ENCODE assay signal across 7 mouse cellular contexts in the genomic region with DNA sequence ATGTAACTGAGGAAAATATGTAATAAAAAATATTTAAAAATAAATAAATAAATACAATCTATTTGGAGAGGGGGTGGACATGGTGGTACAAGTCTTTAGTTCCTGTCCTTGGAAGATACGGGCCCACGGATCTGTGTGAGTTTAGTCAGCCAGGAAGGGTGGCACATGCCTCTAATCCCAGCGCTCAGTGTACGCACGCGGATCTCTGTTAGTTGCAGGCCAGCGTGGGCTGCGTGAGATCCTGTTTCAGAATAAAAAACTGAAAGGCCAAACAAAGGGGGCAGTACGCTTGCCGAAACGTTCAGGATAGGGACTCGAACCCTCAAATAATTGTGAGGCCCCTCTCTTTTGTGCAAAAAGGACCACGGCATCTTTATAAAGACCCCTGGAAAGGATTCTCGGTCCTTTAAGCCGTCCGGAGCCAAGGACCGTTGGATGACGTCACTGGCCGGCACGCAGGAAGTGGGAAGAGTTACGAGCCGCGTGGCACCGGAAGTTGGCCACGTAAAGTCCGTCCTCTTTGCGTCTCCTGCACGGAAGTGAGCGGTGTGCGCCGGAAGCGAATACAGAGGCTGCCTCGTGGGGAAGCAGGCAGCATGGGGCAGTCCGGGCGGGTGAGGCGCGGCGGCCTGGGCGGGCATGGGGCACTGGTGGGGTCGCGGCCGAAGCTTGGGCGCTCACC. TPM values are rescaled to one million over a fixed set of nuclear protein-coding genes. Genes with fewer than 3 reads are reported as not detected.
DNase-seq lines count a peak whose midpoint lies in the region; ATAC-seq lines count a peak whose summit lies in the region.

A gene (plus strand): TSS at position 472 of the 682 bp plus-strand sequence.

- no peaks in the 10 kb centered on the region for H3K9me3 ChIP-seq in embryonic facial prominence, embryonic 12.5 days
- no peaks in the 10 kb centered on the region for H3K9me3 ChIP-seq in limb, embryonic 11.5 days (ENCODE audit: control insufficient read depth, low read length)
- H3K9me3 ChIP-seq in midbrain, embryonic 14.5 days (ENCODE audit: control insufficient read depth, low read length): no peaks in the 10 kb centered on the region

- peak within 1 kb of the TSS; percentile 85 for H3K9ac ChIP-seq in embryonic facial prominence, embryonic 12.5 days
- peak within 1 kb of the TSS; percentile 70 for H3K9ac ChIP-seq in limb, embryonic 11.5 days (ENCODE audit: low read length)
- peak within 1 kb of the TSS; percentile 73 for H3K9ac ChIP-seq in midbrain, embryonic 14.5 days (replicated peaks; ENCODE audit: low read length)

- H3K36me3 ChIP-seq in embryonic facial prominence, embryonic 12.5 days: peaks cover 35% of the 10 kb centered on the region
- H3K36me3 ChIP-seq in limb, embryonic 11.5 days (ENCODE audit: control insufficient read depth, insufficient read depth, low read length): peaks cover 26% of the 10 kb centered on the region
- H3K36me3 ChIP-seq in midbrain, embryonic 14.5 days (ENCODE audit: control insufficient read depth, insufficient read depth, low read length): peaks cover 36% of the 10 kb centered on the region

- DNase-seq in adrenal gland, postnatal 25 days: peak; percentile 93
- peak; percentile 100 for DNase-seq in heart, adult 11 months
- DNase-seq in kidney, adult 18-20 months: peak; percentile 96
- DNase-seq in limb, embryonic 11.5 days (ENCODE audit: low spot score): peak; percentile 96
- peak; percentile 98 for DNase-seq in midbrain, embryonic 14.5 days
- DNase-seq in spleen, adult 18-20 months: peak; percentile 89 to 90

- H3K4me3 ChIP-seq in embryonic facial prominence, embryonic 12.5 days: peak within 1 kb of the TSS; percentile 97
- peak within 1 kb of the TSS; percentile 79 for H3K4me3 ChIP-seq in limb, embryonic 11.5 days (ENCODE audit: low read depth, low read length)
- peak within 1 kb of the TSS; percentile 86 for H3K4me3 ChIP-seq in midbrain, embryonic 14.5 days (replicated peaks; ENCODE audit: low read depth, low read length)

- peaks cover 7% of the 10 kb centered on the region for H3K4me1 ChIP-seq in embryonic facial prominence, embryonic 12.5 days
- no peaks in the 10 kb centered on the region for H3K4me1 ChIP-seq in limb, embryonic 11.5 days (ENCODE audit: control insufficient read depth, insufficient read depth, low read length)
- no peaks in the 10 kb centered on the region for H3K4me1 ChIP-seq in midbrain, embryonic 14.5 days (ENCODE audit: control insufficient read depth, insufficient read depth, low read length)

- H3K27ac ChIP-seq in embryonic facial prominence, embryonic 12.5 days: peak within 1 kb of the TSS; percentile 93
- peak within 1 kb of the TSS; percentile 71; the same call in 1 of the 2 replicates for H3K27ac ChIP-seq in limb, embryonic 11.5 days (replicated peaks; ENCODE audit: low read depth, low read length)
- H3K27ac ChIP-seq in midbrain, embryonic 14.5 days (replicated peaks; ENCODE audit: low read depth, low read length): peak within 1 kb of the TSS; percentile 94

- ATAC-seq in embryonic facial prominence, embryonic 12.5 days (ENCODE audit: insufficient number of reproducible peaks, insufficient read depth, low FRiP score, low TSS enrichment): peak; percentile 95
- peak; percentile 92 for ATAC-seq in limb, embryonic 11.5 days (ENCODE audit: insufficient number of reproducible peaks, low FRiP score, low TSS enrichment, low read depth)
- ATAC-seq in midbrain, embryonic 14.5 days (ENCODE audit: low FRiP score, low TSS enrichment): peak; percentile 95

- H3K4me2 ChIP-seq in embryonic facial prominence, embryonic 12.5 days (replicated peaks): peak within 1 kb of the TSS; percentile 85
- H3K4me2 ChIP-seq in limb, embryonic 11.5 days (ENCODE audit: low read depth, severe bottlenecking): peak within 1 kb of the TSS; percentile 36
- peak within 1 kb of the TSS; percentile 87 for H3K4me2 ChIP-seq in midbrain, embryonic 14.5 days (ENCODE audit: low read length)

- H3K27me3 ChIP-seq in embryonic facial prominence, embryonic 12.5 days: no peaks in the 10 kb centered on the region
- H3K27me3 ChIP-seq in limb, embryonic 11.5 days (ENCODE audit: control insufficient read depth, insufficient read depth, low read length): no peaks in the 10 kb centered on the region
- H3K27me3 ChIP-seq in midbrain, embryonic 14.5 days (ENCODE audit: control insufficient read depth, insufficient read depth, low read length): no peaks in the 10 kb centered on the region

- WGBS in embryonic facial prominence, embryonic 12.5 days: under 1% methylated on average over 43 of the region's 43 CpGs
- WGBS in limb, embryonic 11.5 days: 0% methylated on average over 43 of the region's 43 CpGs
- WGBS in midbrain, embryonic 14.5 days: under 1% methylated on average over 43 of the region's 43 CpGs

RNA-seq across cellular contexts. Expression of the gene that starts here (rescaled TPM):
- 37.2 and 37.3 TPM in 2 replicates for total RNA-seq in adrenal gland, postnatal 25 days (2021)
- 75.0 and 79.3 TPM in 2 replicates for polyA plus RNA-seq in embryonic facial prominence, embryonic 12.5 days (2016; fragmentation: Nextera tagmentation; extraction: Ambion mirVana)
- polyA plus RNA-seq in limb, embryonic 11.5 days (2014; fragmentation: Nextera tagmentation; extraction: Ambion mirVana): 83.9 and 87.3 TPM in 2 replicates
- polyA plus RNA-seq in midbrain, embryonic 14.5 days (2014; fragmentation: Nextera tagmentation; extraction: Ambion mirVana): 39.8 and 43.9 TPM in 2 replicates

Comparison
In these comparisons a context has a peak if more than half of its experiments do, and no peak if none do; other contexts are left out.
1. Peak in every context shown above with its lines: DNase-seq, ATAC-seq, H3K4me3 ChIP-seq and H3K27ac ChIP-seq.
2. H3K4me2 ChIP-seq: peak in every context shown above with its lines; median percentile 87 in midbrain, embryonic 14.5 days; 85 in embryonic facial prominence, embryonic 12.5 days; 36 in limb, embryonic 11.5 days.